ENCODE assay signal across 10 mouse cellular contexts in genomic region chr12:33084683-33085082, GRCm38 (mm10). TPM values are rescaled to one million over a fixed set of nuclear protein-coding genes. Genes with fewer than 3 reads are reported as not detected.
DNase-seq lines count a peak whose midpoint lies in the region; ATAC-seq lines count a peak whose summit lies in the region.
"Had no signal": no experiment of that assay in that cellular context is flagged by ENCODE, and none has a peak within 500 bp of the region (broad histone marks: within the 10 kb centered on the region; RNA-seq: fewer than 3 reads in every experiment).

No protein-coding gene starts in this region.

- no peaks in the 10 kb centered on the region for H3K27me3 ChIP-seq in hindbrain, embryonic 10.5 days (ENCODE audit: insufficient read depth, poor library complexity, severe bottlenecking)
- H3K27me3 ChIP-seq in hindbrain, embryonic 12.5 days, result peaks cover 3% of the 10 kb centered on the region
- no peaks in the 10 kb centered on the region for H3K27me3 ChIP-seq in limb, embryonic 10.5 days (ENCODE audit: low read depth, poor library complexity, severe bottlenecking)
- H3K27me3 ChIP-seq in forebrain, embryonic 14.5 days (replicated peaks; ENCODE audit: control insufficient read depth, insufficient read depth, low read length), result no peaks in the 10 kb centered on the region

- ATAC-seq in hindbrain, embryonic 12.5 days (ENCODE audit: low FRiP score), result no peak
- ATAC-seq in frontal cortex, adult (ENCODE audit: low TSS enrichment), result no peak
- no peak for ATAC-seq in forebrain, embryonic 14.5 days

- no peaks in the 10 kb centered on the region for H3K36me3 ChIP-seq in hindbrain, embryonic 10.5 days
- no peaks in the 10 kb centered on the region for H3K36me3 ChIP-seq in hindbrain, embryonic 12.5 days
- no peaks in the 10 kb centered on the region for H3K36me3 ChIP-seq in limb, embryonic 10.5 days
- H3K36me3 ChIP-seq in forebrain, embryonic 14.5 days (ENCODE audit: control insufficient read depth, insufficient read depth, low read length), result no peaks in the 10 kb centered on the region
- H3K36me3 ChIP-seq: limb, embryonic 12.5 days had no signal

- no peak overlapping the region for H3K4me3 ChIP-seq in hindbrain, embryonic 10.5 days
- H3K4me3 ChIP-seq in hindbrain, embryonic 12.5 days, result no peak overlapping the region
- no peak overlapping the region for H3K4me3 ChIP-seq in limb, embryonic 10.5 days
- no peak overlapping the region for H3K4me3 ChIP-seq in forebrain, embryonic 14.5 days (ENCODE audit: low read depth, low read length)
- H3K4me3 ChIP-seq: limb, embryonic 12.5 days had no signal

- H3K9ac ChIP-seq in hindbrain, embryonic 12.5 days, result no peak overlapping the region
- no peak overlapping the region for H3K9ac ChIP-seq in forebrain, embryonic 14.5 days (ENCODE audit: low read length)
- H3K9ac ChIP-seq: limb, embryonic 12.5 days had no signal

- H3K9me3 ChIP-seq in hindbrain, embryonic 10.5 days, result no peaks in the 10 kb centered on the region
- H3K9me3 ChIP-seq in hindbrain, embryonic 12.5 days (replicated peaks), result no peaks in the 10 kb centered on the region
- no peaks in the 10 kb centered on the region for H3K9me3 ChIP-seq in limb, embryonic 10.5 days (replicated peaks)
- H3K9me3 ChIP-seq in forebrain, embryonic 14.5 days (replicated peaks; ENCODE audit: control insufficient read depth, low read length), result no peaks in the 10 kb centered on the region
- H3K9me3 ChIP-seq: limb, embryonic 12.5 days had no signal

- intact Hi-C loops in left cerebral cortex, postnatal 10 days (cut with DNase I), result no loop called here

- H3K4me2 ChIP-seq in hindbrain, embryonic 12.5 days (replicated peaks), result no peak overlapping the region
- no peak overlapping the region for H3K4me2 ChIP-seq in forebrain, embryonic 14.5 days (ENCODE audit: low read length)
- H3K4me2 ChIP-seq: limb, embryonic 12.5 days had no signal

- H3K4me1 ChIP-seq in hindbrain, embryonic 10.5 days (replicated peaks), result peaks cover 21% of the 10 kb centered on the region
- peaks cover 19% of the 10 kb centered on the region for H3K4me1 ChIP-seq in hindbrain, embryonic 12.5 days
- peaks cover 4% of the 10 kb centered on the region; the same call in 1 of the 2 replicates for H3K4me1 ChIP-seq in limb, embryonic 10.5 days
- peaks cover 5% of the 10 kb centered on the region for H3K4me1 ChIP-seq in forebrain, embryonic 14.5 days (ENCODE audit: control insufficient read depth, insufficient read depth, low read length)

- peak; percentile 20 for DNase-seq in hindbrain, embryonic 10.5 days (ENCODE audit: low spot score)
- DNase-seq in CD4-positive helper T cell, adult 2 months (ENCODE audit: low read depth, low spot score), result peak; percentile 15
- peak; percentile 39 for DNase-seq in adrenal gland, postnatal 25 days
- peak; percentile 54 for DNase-seq in limb, embryonic 10.5 days (ENCODE audit: low spot score)
- DNase-seq in left cerebral cortex, postnatal 10 days (ENCODE audit: extremely low spot score in 1 of 2, low spot score in 2 of 2), result no peak
- no peak for DNase-seq in forebrain, embryonic 14.5 days (ENCODE audit: low spot score)

- peak overlapping the region; percentile 81; the same call in 1 of the 2 replicates for H3K27ac ChIP-seq in hindbrain, embryonic 10.5 days
- H3K27ac ChIP-seq in hindbrain, embryonic 12.5 days, result no peak overlapping the region
- no peak overlapping the region for H3K27ac ChIP-seq in limb, embryonic 10.5 days
- no peak overlapping the region for H3K27ac ChIP-seq in forebrain, embryonic 14.5 days (ENCODE audit: low read depth, low read length)
- H3K27ac ChIP-seq: limb, embryonic 12.5 days had no signal

- WGBS in hindbrain, embryonic 10.5 days, result 53% methylated on average over 2 of the region's 2 CpGs
- WGBS in hindbrain, embryonic 12.5 days, result 42% methylated on average over 2 of the region's 2 CpGs
- WGBS in limb, embryonic 10.5 days, result 33% methylated on average over 2 of the region's 2 CpGs
- WGBS in forebrain, embryonic 14.5 days, result 44% methylated on average over 2 of the region's 2 CpGs

RNA-seq across cellular contexts. Expression of gene Cdhr3, which starts 8.0 kb away (rescaled TPM):
- 0.05 and 0.27 TPM in 2 replicates for polyA plus RNA-seq in hindbrain, embryonic 10.5 days (2016; fragmentation: Nextera tagmentation; extraction: Ambion mirVana)
- polyA plus RNA-seq in hindbrain, embryonic 12.5 days (2016; fragmentation: Nextera tagmentation; extraction: Ambion mirVana), result 0.25 and 0.69 TPM in 2 replicates
- not detected in 2 replicates for total RNA-seq in adrenal gland, postnatal 25 days (2021)
- polyA plus RNA-seq in limb, embryonic 10.5 days (2016; fragmentation: Nextera tagmentation; extraction: Ambion mirVana), result not detected in 2 replicates
- 1 to 10 TPM in 1 of 2 experiments, under 1 TPM in 1; 0.63 to 1.4 TPM for total RNA-seq in left cerebral cortex, postnatal 10 days (2021)
- polyA plus RNA-seq in forebrain, embryonic 14.5 days (2014; fragmentation: Nextera tagmentation; extraction: Ambion mirVana), result 0.08 and 0.16 TPM in 2 replicates
- total RNA-seq: monocyte, adult 5-6 weeks had no signal
- polyA plus RNA-seq: limb, embryonic 12.5 days had no signal

Comparison
In these comparisons a context has a peak if more than half of its experiments do, and no peak if none do; other contexts are left out.
1. DNase-seq: peak in hindbrain, embryonic 10.5 days (single experiment), CD4-positive helper T cell, adult 2 months (single experiment), adrenal gland, postnatal 25 days (single experiment) and limb, embryonic 10.5 days (single experiment); none in left cerebral cortex, postnatal 10 days (0 of 2) and forebrain, embryonic 14.5 days (single experiment).